Mouse (Mus musculus): ENCODE data around the gene 4930518I15Rik.
"Not testable (repeated sequence)": the region's sequence is repeated elsewhere in the genome, so short reads cannot be mapped to it uniquely, and the experiment has no call there.

Gene 4930518I15Rik

DNA sequence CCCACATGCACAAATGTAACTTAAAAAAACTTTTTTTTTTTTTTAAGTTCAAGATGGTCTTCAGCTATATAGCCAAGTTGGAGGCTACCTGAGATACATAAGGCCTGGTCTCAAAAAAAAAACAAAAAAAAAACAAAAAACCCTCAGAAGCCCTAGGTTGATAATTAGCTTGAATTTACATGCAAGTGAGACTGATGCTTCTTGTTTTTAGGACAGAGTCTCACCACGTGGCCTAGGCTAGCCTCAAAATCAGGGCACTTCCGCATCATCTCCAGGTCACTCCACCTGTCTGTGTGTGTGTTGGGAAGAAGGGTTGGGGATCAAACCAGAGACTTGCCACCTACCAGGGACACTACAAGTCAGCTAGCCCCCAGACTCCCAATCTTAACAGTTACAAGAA lies at the start of gene 4930518I15Rik:
Gene 4930518I15Rik (minus strand): TSS at position 112 of the 400 bp plus-strand sequence.
- DNase-seq, result no peak

DNA sequence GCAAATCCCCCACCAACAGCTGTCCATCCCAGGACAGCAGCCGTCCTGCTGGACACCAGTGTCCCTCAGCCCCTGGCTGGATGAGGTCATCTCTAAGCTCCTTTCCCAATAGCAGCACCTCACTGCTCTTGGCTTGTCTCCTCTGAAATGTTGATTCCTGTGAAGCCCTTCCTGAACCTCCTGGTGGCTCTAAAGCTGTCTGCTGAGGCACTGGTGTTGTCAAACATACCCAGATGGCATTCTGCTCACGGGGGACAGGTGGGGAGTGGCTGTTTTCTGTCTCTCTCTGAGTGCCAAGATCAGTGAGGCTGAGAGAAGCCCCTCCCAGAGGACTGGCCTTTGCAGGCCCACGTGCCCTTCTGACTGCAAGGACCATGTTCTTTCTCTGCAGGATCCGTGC lies 48.2 kb upstream of the 4930518I15Rik start:
- DNase-seq, result peak; percentile 68 to 78

DNA sequence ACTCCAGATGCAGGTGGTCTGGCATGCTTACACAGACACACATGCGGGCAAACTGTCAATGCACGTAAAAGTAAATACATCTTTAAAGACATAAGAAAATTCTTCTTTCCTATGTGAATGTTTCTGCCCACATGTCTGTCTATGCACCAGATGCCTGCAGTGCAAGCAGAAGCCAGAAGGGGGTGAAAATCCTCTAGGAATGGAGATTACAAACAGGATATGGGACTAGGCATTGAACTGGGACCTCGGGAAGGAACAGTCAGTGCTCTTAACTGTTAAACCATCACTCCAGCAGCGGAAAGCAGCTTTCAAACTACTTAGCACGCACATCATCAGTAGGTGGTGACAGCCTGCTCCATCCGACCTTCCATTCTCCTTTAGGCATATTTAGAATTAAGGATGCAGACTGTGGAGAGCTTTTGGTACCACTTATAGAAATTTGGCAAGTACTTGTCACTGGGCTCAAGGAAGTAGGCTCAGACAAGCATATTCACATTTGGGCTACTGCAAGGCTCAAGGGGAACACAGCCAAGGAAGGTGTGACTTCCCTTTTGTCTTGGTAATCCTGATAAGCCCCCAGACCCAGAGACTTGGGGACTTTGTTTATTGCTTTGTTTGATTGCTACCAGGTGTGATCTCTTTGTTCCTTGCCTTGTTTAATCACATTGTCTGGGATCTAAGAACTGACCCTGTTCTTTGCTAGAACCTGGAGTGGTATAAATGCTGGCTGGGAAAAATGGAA lies 47.4 kb upstream of the 4930518I15Rik start:
- peak; percentile 78 to 82 for DNase-seq

- no peak for DNase-seq
Measured at GRCm38 (mm10) chr2:156903367-156903766, 45.6 kb upstream of the 4930518I15Rik start.

- DNase-seq, result not testable (repeated sequence)
Measured at GRCm38 (mm10) chr2:156902411-156902810, 44.7 kb upstream of the 4930518I15Rik start.

DNA sequence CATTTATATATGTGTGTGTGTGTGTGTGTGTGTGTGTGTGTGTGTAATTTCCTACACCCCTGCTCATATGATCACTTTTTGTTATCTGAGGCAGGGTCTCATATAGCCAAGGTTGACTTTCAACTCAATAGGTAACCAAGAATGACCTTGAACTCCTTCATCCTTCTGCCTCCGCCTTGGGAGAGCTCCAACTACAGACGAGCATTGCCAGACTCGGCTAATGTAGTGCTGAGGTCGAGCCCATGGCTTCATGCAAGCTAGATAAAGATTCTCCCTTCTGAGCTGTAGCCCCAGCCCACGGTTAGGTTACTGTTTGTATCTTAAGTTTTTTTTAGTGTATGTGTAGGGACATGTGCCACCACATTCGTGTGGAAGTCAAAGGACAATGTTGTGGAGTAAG lies 44.1 kb upstream of the 4930518I15Rik start:
- DNase-seq, result no peak

- no peak for DNase-seq
Measured at GRCm38 (mm10) chr2:156901344-156901743, 43.6 kb upstream of the 4930518I15Rik start.

DNA sequence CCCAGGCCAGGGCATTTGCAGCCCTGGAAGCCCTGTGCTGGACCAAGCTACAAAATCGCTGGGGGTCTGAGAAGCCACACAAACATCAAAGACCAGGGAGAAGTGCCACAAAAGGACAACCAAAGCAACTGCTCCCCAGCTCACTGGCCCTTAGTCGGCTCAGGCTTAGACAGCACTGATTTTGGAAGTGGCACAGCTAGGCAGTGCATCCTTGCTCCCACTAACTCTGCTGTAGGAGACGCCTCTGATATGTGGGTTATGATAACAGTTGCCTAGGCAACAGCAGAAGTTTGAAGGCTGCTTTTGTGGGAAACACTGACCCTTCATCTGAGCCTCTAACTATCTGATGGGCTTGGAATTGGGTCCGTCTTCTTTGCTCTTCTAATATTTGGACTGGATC lies 41.4 kb upstream of the 4930518I15Rik start:
- DNase-seq, result no peak

DNA sequence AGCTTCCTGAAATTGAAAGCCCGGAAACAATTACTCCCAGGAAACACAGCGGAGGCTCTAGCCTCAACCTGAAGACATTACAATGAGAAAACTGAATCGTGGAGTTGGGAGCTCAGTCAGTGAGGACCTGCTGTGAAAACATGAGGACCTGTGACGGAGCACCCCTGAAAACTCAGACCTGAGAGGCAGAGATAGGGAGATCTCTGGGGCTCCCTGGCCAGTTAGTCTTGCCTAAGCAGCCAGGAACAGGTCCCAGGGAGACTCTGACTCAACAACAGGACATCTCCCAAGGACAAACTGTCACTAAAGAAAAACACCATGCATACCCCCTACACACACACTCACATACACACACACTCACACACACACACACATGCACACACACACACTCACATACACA lies 40.6 kb upstream of the 4930518I15Rik start:
- DNase-seq, result no peak

DNA sequence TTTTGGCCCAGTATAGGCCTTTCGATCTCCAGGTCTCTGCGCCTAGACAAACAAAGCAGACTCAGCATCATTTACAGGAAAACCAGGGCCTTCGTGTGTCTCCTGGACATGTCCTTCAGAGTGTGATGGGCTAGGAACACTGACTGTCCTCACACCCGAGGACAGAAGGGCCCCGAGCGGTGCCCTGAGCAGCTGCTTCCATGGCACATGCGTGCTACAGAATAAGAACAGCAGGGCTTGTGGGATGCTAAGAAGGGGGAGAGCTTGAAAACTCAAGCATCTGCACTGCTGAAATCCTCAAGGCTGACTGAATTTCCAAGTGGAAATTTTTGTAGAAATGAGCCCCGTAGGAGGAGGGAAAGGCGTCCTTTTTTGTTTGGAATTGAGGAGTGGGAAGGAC lies 39.3 kb upstream of the 4930518I15Rik start:
- no peak for DNase-seq

GRCm38 (mm10) chr2:156896384-156896914 lies 38.7 kb upstream of the 4930518I15Rik start:
- no peak for DNase-seq

DNA sequence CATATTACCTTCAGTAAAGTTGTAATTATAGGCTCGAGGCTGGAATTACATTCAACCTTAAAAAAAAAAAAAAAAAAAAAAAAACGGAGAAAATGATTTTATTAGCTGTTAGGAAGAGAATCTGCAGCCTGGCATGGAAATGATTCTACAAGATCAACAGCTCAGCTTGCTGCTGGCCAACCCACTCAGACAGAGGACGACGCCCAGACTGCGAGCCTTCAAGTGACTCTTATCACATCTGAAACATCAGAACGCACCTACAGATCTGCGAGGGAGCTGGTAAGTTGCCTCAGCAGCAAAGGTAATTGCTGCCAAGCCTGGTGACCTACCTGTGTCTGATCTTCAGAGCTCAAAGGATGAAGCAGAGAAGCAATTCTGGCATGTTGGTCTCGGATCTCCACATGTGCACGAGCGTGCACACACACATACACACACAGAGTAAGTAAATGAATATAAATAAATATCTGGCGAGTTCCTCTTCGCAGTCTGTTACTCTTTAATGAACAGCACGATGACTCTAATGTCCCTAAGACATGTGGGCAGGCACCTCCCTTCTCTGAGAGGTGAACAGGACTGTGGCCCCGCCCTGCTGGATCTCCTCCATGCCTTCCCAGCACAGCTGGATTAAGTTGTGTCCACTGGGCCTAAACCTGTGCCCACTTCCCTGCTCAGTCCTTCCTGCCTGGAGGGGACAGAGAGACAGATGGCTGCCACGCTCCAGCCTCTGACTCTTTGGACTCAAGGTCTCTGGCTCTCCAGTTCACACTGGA lies 36.9 kb upstream of the 4930518I15Rik start:
- DNase-seq, result no peak

GRCm38 (mm10) chr2:156892821-156893220 lies 35.1 kb upstream of the 4930518I15Rik start:
- no peak for DNase-seq

DNA sequence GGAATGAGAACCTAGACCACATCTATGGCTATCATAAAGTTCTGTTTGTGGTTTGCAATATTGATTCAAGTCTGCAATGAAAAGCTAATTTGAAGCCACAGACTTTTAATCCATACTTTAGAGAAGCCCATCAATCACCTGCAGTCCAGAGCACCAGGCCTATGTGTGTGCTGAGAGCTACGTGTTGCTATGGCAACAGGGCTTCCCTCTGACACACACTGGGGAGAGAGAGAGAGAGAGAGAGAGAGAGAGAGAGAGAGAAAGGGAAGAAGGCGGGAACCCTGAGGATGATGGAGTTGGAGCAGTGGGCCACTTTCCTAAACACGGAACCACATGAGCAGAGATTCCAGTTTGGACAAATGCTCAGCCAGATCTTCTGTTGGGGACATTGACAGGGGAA lies 34.5 kb upstream of the 4930518I15Rik start:
- DNase-seq, result no peak

GRCm38 (mm10) chr2:156888490-156888889 lies 30.7 kb upstream of the 4930518I15Rik start:
- DNase-seq, result no peak

GRCm38 (mm10) chr2:156887017-156887416 lies 29.3 kb upstream of the 4930518I15Rik start, which contains the start of gene Sla2:
Gene Sla2 (minus strand): TSS chr2:156887192.
- no peak for DNase-seq

- no peak for DNase-seq
Measured at GRCm38 (mm10) chr2:156886084-156886631, 28.4 kb upstream of the 4930518I15Rik start.

DNA sequence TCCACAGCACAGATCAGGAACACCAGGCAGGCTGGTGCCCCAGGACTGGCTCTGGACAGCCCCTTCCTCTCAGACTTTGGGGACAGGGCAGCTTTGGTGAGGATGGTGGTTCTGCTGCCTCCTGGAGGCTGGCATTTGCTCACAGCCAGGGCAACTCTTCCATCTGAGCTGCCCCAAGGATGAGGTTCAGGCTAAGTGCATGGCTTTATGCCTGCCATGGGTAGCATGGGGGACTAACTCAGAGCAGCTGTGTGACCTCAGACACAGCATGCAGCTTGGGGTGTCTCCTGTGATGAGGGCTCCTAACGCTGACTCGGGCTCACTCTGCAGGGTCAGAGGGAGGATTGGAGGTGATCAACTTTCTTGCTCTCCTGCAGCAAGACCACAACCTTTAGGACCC lies 27.9 kb upstream of the 4930518I15Rik start:
- not testable (repeated sequence) for DNase-seq

DNA sequence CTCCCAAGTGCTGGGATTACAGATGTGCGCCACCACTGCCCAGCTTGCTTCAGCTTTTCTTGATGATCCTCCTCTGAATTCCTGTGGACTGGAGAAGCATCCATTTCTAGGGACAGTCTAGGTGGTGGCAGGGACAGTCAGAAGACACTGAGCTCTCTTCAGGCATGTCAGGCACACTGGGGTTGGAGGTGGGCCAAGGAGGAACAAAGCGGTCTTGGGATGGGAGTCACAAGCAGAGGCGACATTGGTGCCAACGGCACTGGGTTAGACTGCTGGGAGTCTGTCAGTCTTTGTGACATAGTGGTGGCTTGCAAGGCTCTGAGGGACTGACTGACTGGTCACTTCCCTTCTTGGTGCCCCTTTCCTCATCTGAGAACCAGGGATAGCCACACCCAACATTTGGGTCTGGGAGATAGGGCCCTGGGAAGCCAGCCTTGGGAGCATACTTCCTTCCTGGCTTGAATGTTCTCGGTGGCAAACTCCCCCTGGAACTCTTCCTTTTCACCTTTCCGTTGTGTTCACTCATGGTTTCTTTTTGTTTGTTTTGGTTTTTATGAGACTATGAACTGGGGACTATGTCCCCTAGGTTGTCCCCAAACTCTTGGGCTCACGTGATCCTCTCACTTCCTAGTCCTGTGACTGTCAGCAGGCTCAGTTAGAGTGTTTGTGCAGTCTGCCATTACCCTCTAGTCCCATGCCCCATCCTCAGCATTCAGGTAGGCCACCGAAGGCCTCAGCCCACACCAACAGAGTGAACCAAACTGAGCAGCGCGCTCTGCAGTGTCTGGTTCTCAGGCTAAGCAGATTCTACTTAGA lies 26.9 kb upstream of the 4930518I15Rik start:
- DNase-seq, result no peak

DNA sequence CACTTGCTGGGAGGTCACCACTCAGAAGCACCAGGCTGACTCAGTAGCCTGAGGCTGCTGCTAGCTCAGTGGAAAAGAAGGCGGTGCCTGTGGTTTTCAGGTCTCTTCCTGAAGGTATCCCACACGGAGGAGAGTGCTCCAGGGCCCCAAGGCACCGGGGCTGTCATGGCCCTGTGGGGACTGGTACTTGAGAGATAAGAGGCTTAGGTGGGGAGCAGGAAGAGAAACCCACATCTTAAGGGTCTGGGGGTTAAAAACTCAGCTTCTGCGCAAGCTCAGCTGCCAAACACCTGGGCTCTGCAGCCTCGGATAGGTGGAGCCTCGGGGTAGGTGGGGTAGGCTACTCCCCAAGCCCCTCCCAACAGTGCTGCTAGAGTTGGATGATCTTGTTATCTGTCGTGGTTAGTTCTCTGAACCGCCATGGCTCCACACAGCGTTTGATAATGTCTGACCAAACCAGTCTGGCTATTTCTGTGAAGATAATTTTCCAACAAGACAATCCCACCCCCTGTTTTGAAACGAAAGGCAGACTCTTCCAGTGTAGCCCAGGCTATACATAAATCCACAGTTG lies 24.8 kb upstream of the 4930518I15Rik start:
- no peak for DNase-seq

- DNase-seq, result no peak
Measured at GRCm38 (mm10) chr2:156879541-156879940, 21.8 kb upstream of the 4930518I15Rik start.

DNA sequence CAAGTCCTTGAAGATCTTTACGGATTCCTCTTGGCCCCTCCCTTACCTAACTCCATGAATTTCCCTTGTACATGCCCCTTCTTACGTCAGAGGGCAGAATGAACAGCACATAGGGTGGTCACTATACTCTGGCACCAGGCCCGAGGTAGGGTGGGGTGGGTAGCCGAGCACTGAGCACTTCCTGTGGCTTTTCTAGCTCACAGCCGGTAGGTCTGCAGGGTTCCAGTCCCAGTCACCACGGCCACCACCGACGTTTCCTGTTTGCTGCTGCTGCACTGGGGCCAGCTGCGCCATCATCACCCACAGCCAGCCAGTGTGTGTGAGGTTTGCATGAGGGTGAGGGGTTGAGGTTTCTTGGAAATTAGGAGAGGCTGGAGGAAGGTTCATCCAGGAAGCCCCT lies 20.0 kb upstream of the 4930518I15Rik start:
- DNase-seq, result no peak

Data from cerebellum, adult 18-20 months (tissue).